Mouse (Mus musculus): ENCODE data around the gene Thsd4. TPM values are rescaled to one million over a fixed set of nuclear protein-coding genes. Genes with fewer than 3 reads are reported as not detected.

Thsd4 gene
- polyA plus RNA-seq, 1 experiment from 2014 or later: 8.2 TPM

GRCm38 (mm10) chr9:60026795-60027194 lies 495.1 kb downstream of the Thsd4 start:
- no peaks in the 10 kb centered on the region for H3K4me1 ChIP-seq (ENCODE audit: control insufficient read depth, insufficient read depth, low read length)
- 78% methylated on average over 2 of the region's 2 CpGs for WGBS
- H3K36me3 ChIP-seq (ENCODE audit: control insufficient read depth, insufficient read depth): no peaks in the 10 kb centered on the region
- no peak overlapping the region for H3K9ac ChIP-seq (ENCODE audit: low read length)
- H3K4me3 ChIP-seq (ENCODE audit: low read length): no peak overlapping the region
- no peak for ATAC-seq (replicated peaks; ENCODE audit: extremely low read depth, insufficient read depth, low FRiP score)
- H3K27ac ChIP-seq (ENCODE audit: low read length): no peak overlapping the region
- H3K27me3 ChIP-seq (ENCODE audit: control insufficient read depth, insufficient read depth, low read length): no peaks in the 10 kb centered on the region
- H3K4me2 ChIP-seq (ENCODE audit: low read depth, low read length): no peak overlapping the region
- no peaks in the 10 kb centered on the region for H3K9me3 ChIP-seq (replicated peaks; ENCODE audit: control insufficient read depth, low read length)

DNA sequence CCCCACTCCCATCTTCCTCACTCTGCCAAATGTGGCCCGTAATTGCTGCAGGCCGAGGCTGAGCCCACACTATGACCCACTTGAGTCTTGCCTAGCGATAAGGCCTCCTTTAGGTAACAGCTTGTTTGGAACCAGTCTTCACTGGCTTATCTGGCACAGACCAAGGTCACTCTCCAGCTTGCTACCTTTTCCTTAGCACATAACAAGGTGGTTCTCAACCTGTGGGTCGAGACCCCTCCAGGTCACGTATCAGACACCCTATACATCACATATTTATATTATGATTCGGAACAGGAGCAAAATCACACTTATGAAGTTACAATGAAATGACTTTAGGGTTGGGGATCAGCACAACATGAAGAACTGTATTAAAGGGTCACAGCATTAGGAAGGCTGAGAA lies 495.9 kb downstream of the Thsd4 start:
- H3K36me3 ChIP-seq (ENCODE audit: control insufficient read depth, insufficient read depth): no peaks in the 10 kb centered on the region
- H3K9me3 ChIP-seq (replicated peaks; ENCODE audit: control insufficient read depth, low read length): no peaks in the 10 kb centered on the region
- H3K27me3 ChIP-seq (ENCODE audit: control insufficient read depth, insufficient read depth, low read length): no peaks in the 10 kb centered on the region
- no peak overlapping the region for H3K9ac ChIP-seq (ENCODE audit: low read length)
- no peak overlapping the region for H3K4me2 ChIP-seq (ENCODE audit: low read depth, low read length)
- no peak overlapping the region for H3K4me3 ChIP-seq (ENCODE audit: low read length)
- H3K27ac ChIP-seq (ENCODE audit: low read length): no peak overlapping the region
- no peaks in the 10 kb centered on the region for H3K4me1 ChIP-seq (ENCODE audit: control insufficient read depth, insufficient read depth, low read length)
- no peak for ATAC-seq (replicated peaks; ENCODE audit: extremely low read depth, insufficient read depth, low FRiP score)
- WGBS: 74% methylated on average over 6 of the region's 6 CpGs

GRCm38 (mm10) chr9:60024971-60025370 lies 496.9 kb downstream of the Thsd4 start:
- Histone ChIP-seq H3K4me2 (ENCODE audit: low read depth, low read length) (no peak overlapping the region), H3K4me3 (ENCODE audit: low read length) (no peak overlapping the region), H3K9me3 (replicated peaks; ENCODE audit: control insufficient read depth, low read length) (no peaks in the 10 kb centered on the region), H3K36me3 (ENCODE audit: control insufficient read depth, insufficient read depth) (no peaks in the 10 kb centered on the region), H3K27me3 (ENCODE audit: control insufficient read depth, insufficient read depth, low read length) (no peaks in the 10 kb centered on the region), H3K4me1 (ENCODE audit: control insufficient read depth, insufficient read depth, low read length) (no peaks in the 10 kb centered on the region), H3K9ac (ENCODE audit: low read length) (no peak overlapping the region), H3K27ac (ENCODE audit: low read length) (no peak overlapping the region)
- ATAC-seq (replicated peaks; ENCODE audit: extremely low read depth, insufficient read depth, low FRiP score): no peak
- 29% methylated on average over 5 of the region's 5 CpGs for WGBS

- Histone ChIP-seq H3K4me2 (ENCODE audit: low read depth, low read length) (no peak overlapping the region), H3K4me1 (ENCODE audit: control insufficient read depth, insufficient read depth, low read length) (no peaks in the 10 kb centered on the region), H3K4me3 (ENCODE audit: low read length) (no peak overlapping the region), H3K27ac (ENCODE audit: low read length) (no peak overlapping the region), H3K27me3 (ENCODE audit: control insufficient read depth, insufficient read depth, low read length) (no peaks in the 10 kb centered on the region), H3K36me3 (ENCODE audit: control insufficient read depth, insufficient read depth) (no peaks in the 10 kb centered on the region), H3K9me3 (replicated peaks; ENCODE audit: control insufficient read depth, low read length) (no peaks in the 10 kb centered on the region), H3K9ac (ENCODE audit: low read length) (no peak overlapping the region)
- WGBS: 30% methylated on average over 5 of the region's 5 CpGs
- ATAC-seq (replicated peaks; ENCODE audit: extremely low read depth, insufficient read depth, low FRiP score): no peak
Observed at GRCm38 (mm10) chr9:60024545-60024944, 497.3 kb downstream of the Thsd4 start.

- no peak overlapping the region for H3K4me3 ChIP-seq (ENCODE audit: low read length)
- ATAC-seq (replicated peaks; ENCODE audit: extremely low read depth, insufficient read depth, low FRiP score): no peak
- WGBS: 73% methylated on average over 3 of the region's 3 CpGs
- no peak overlapping the region for H3K9ac ChIP-seq (ENCODE audit: low read length)
- no peak overlapping the region for H3K27ac ChIP-seq (ENCODE audit: low read length)
- no peaks in the 10 kb centered on the region for H3K36me3 ChIP-seq (ENCODE audit: control insufficient read depth, insufficient read depth)
- no peaks in the 10 kb centered on the region for H3K9me3 ChIP-seq (replicated peaks; ENCODE audit: control insufficient read depth, low read length)
- H3K4me2 ChIP-seq (ENCODE audit: low read depth, low read length): no peak overlapping the region
- no peaks in the 10 kb centered on the region for H3K4me1 ChIP-seq (ENCODE audit: control insufficient read depth, insufficient read depth, low read length)
- H3K27me3 ChIP-seq (ENCODE audit: control insufficient read depth, insufficient read depth, low read length): no peaks in the 10 kb centered on the region; the same call in 1 of the 2 replicates
Observed at GRCm38 (mm10) chr9:60022331-60022730, 499.5 kb downstream of the Thsd4 start.

DNA sequence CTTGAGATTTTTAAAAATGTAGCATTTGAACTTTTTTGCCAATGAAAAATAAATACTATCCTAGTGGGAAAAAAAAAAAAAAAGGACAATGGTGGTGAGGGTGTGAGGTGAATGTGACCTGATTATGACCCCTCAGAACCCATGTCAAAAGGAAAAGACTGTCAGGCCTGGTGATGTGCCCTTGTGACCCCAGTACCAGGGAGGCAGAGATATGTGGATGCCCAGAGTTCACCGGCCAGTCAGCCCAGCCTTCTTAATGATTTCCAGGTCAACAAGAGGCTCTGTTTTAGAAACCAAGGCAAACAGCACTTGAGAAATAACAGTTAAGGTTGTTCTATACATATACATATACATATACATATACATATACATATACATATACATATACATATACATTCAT lies 501.4 kb downstream of the Thsd4 start:
- no peaks in the 10 kb centered on the region for H3K36me3 ChIP-seq (ENCODE audit: control insufficient read depth, insufficient read depth)
- no peaks in the 10 kb centered on the region for H3K4me1 ChIP-seq (ENCODE audit: control insufficient read depth, insufficient read depth, low read length)

GRCm38 (mm10) chr9:60010285-60010684 lies 511.6 kb downstream of the Thsd4 start:
- no peak overlapping the region for H3K4me3 ChIP-seq (ENCODE audit: low read length)
- H3K27ac ChIP-seq (ENCODE audit: low read length): no peak overlapping the region
- no peaks in the 10 kb centered on the region for H3K27me3 ChIP-seq (ENCODE audit: control insufficient read depth, insufficient read depth, low read length)
- H3K9me3 ChIP-seq (replicated peaks; ENCODE audit: control insufficient read depth, low read length): peaks cover 4% of the 10 kb centered on the region; the same call in 1 of the 2 replicates
- no peak overlapping the region for H3K4me2 ChIP-seq (ENCODE audit: low read depth, low read length)
- peaks cover 7% of the 10 kb centered on the region; the same call in 1 of the 2 replicates for H3K4me1 ChIP-seq (ENCODE audit: control insufficient read depth, insufficient read depth, low read length)
- ATAC-seq (replicated peaks; ENCODE audit: extremely low read depth, insufficient read depth, low FRiP score): no peak
- no peaks in the 10 kb centered on the region for H3K36me3 ChIP-seq (ENCODE audit: control insufficient read depth, insufficient read depth)
- no peak overlapping the region for H3K9ac ChIP-seq (ENCODE audit: low read length)
- 76% methylated on average over 1 of the region's 1 CpGs for WGBS

More for the DNA sequence above, 501.4 kb downstream of the Thsd4 start:
- 35% methylated on average over 1 of the region's 1 CpGs for WGBS
- Histone ChIP-seq H3K9me3 (replicated peaks; ENCODE audit: control insufficient read depth, low read length) (no peaks in the 10 kb centered on the region), H3K4me2 (ENCODE audit: low read depth, low read length) (no peak overlapping the region), H3K27me3 (ENCODE audit: control insufficient read depth, insufficient read depth, low read length) (no peaks in the 10 kb centered on the region; the same call in 1 of the 2 replicates), H3K27ac (ENCODE audit: low read length) (no peak overlapping the region), H3K4me3 (ENCODE audit: low read length) (no peak overlapping the region), H3K9ac (ENCODE audit: low read length) (no peak overlapping the region)
- no peak for ATAC-seq (replicated peaks; ENCODE audit: extremely low read depth, insufficient read depth, low FRiP score)

DNA sequence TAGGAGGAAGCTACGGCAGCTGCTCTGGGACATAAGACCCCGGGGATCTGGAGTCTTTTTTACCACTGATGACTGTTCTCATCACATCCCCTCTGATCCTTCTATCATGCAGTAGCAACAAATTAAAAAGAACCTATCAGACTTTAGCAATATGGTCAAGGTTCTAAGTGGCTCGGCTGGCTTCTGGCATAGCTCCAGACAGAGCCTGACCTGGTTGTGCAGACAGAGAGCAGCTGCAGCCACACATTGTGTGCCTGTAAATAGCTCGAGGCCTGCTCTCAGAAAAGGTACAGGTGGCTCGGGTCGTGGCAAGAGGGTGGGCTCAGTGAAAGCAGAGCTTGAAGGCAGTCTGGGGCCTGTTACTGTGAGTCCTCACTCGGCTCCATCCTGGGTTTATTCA lies 512.9 kb downstream of the Thsd4 start:
- peaks cover 7% of the 10 kb centered on the region; the same call in 1 of the 2 replicates for H3K4me1 ChIP-seq (ENCODE audit: control insufficient read depth, insufficient read depth, low read length)
- H3K27ac ChIP-seq (ENCODE audit: low read length): 0 out of 2 replicates have a peak overlapping the region, but pooled peaks have one; percentile 7
- WGBS: 43% methylated on average over 7 of the region's 7 CpGs
- H3K4me3 ChIP-seq (ENCODE audit: low read length): no peak overlapping the region
- 0 out of 2 replicates have a peak, but pooled peaks have one; percentile 37 for ATAC-seq (replicated peaks; ENCODE audit: extremely low read depth, insufficient read depth, low FRiP score)
- peaks cover 4% of the 10 kb centered on the region; the same call in 1 of the 2 replicates for H3K9me3 ChIP-seq (replicated peaks; ENCODE audit: control insufficient read depth, low read length)
- H3K4me2 ChIP-seq (ENCODE audit: low read depth, low read length): no peak overlapping the region
- no peaks in the 10 kb centered on the region for H3K27me3 ChIP-seq (ENCODE audit: control insufficient read depth, insufficient read depth, low read length)
- no peak overlapping the region for H3K9ac ChIP-seq (ENCODE audit: low read length)
- H3K36me3 ChIP-seq (ENCODE audit: control insufficient read depth, insufficient read depth): no peaks in the 10 kb centered on the region

DNA sequence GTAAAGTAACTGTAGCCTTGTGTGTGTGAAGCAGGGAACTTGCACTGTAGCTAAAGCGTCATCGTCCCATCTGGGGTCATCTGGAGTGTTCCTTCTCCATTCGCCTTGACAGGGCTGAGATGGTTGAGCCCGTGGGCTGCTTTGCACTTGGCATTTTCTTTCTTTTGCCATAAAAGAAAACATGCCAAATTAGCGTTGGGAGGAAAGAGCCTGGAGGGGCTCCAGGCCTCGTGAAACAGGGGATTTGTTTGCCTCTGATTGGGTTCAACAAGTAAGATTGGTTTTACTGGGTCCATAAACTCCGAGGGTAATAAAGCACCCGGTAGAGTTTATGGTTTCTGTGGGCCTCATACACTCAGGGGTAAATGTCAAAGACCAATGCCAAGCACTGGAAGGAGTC lies 519.5 kb downstream of the Thsd4 start:
- H3K4me1 ChIP-seq (ENCODE audit: control insufficient read depth, insufficient read depth, low read length): no peaks in the 10 kb centered on the region
- no peak overlapping the region for H3K27ac ChIP-seq (ENCODE audit: low read length)
- no peak overlapping the region for H3K9ac ChIP-seq (ENCODE audit: low read length)
- H3K9me3 ChIP-seq (replicated peaks; ENCODE audit: control insufficient read depth, low read length): peaks cover 4% of the 10 kb centered on the region; the same call in 1 of the 2 replicates
- no peak for ATAC-seq (replicated peaks; ENCODE audit: extremely low read depth, insufficient read depth, low FRiP score)
- WGBS: 81% methylated on average over 8 of the region's 8 CpGs
- no peak overlapping the region for H3K4me2 ChIP-seq (ENCODE audit: low read depth, low read length)
- H3K36me3 ChIP-seq (ENCODE audit: control insufficient read depth, insufficient read depth): no peaks in the 10 kb centered on the region
- H3K27me3 ChIP-seq (ENCODE audit: control insufficient read depth, insufficient read depth, low read length): no peaks in the 10 kb centered on the region
- H3K4me3 ChIP-seq (ENCODE audit: low read length): no peak overlapping the region

Measured in heart, embryonic 16.5 days (tissue).